Mouse (Mus musculus): ENCODE data around the gene Ripor2. TPM values are rescaled to one million over a fixed set of nuclear protein-coding genes. Genes with fewer than 3 reads are reported as not detected.

Ripor2 gene
- total and polyA plus RNA-seq, 3 experiments: 8.6 to 10.9 (median 9.3) TPM

DNA sequence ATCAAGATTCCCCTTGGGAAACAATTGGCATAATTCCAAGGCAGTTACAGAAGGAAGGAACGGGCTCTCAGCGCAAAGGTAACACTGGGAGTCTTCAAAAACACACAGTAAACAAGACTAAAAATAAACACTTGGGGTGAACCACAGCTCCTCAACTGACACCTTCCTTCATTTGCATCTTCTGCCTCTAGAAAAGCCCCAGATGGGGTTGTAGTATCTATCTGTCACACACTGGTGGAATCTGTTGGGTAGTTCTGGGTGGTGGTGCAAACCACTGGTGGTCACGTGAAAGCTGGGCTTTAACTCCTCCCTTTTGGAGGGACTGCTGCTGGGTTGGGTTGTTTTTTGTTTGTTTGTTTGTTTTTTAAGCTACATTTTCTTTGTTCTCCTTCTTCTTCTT lies 31.4 kb downstream of the Ripor2 start (continued):
- TF ChIP-seq MAZ (IDR thresholded peaks at IDR 0.05; ENCODE audit: low read depth, low read length): no peak
- TF ChIP-seq RCOR1 (conservative IDR thresholded peaks at IDR 0.05; ENCODE audit: low read depth, low read length): 0 out of 2 replicates have a peak, but pooled peaks have one; percentile 56
- TF ChIP-seq EP300 (IDR thresholded peaks at IDR 0.05; ENCODE audit: low read length): peak; percentile 55
- TF ChIP-seq TCF12 (IDR thresholded peaks at IDR 0.05; ENCODE audit: low read depth, low read length): no peak
- peak; percentile 33; the same call in 1 of the 2 replicates for TF ChIP-seq MXI1 (IDR thresholded peaks at IDR 0.05; ENCODE audit: low read depth, low read length)
- no peak for TF ChIP-seq PAX5 (IDR thresholded peaks at IDR 0.05; ENCODE audit: low read length)
- no peak for TF ChIP-seq SMC3 (IDR thresholded peaks at IDR 0.05; ENCODE audit: low read depth, low read length)
- no peak for TF ChIP-seq ELF1 (IDR thresholded peaks at IDR 0.05; ENCODE audit: low read depth, low read length)
- no peak for TF ChIP-seq ZKSCAN1 (IDR thresholded peaks at IDR 0.05; ENCODE audit: borderline replicate concordance, low read depth, low read length)
- TF ChIP-seq SIN3A (IDR thresholded peaks at IDR 0.05; ENCODE audit: low read length): no peak
- no peak for TF ChIP-seq TBP (conservative IDR thresholded peaks at IDR 0.05; ENCODE audit: low read depth, low read length)

GRCm38 (mm10) chr13:24613927-24614780 lies 32.2 kb downstream of the Ripor2 start:
- Histone ChIP-seq H3K4me1 (ENCODE audit: control insufficient read depth in 1 of 2, insufficient read depth in 2 of 2) (peaks cover 19 to 86% of the 10 kb centered on the region in 2 experiments), H3K27ac (ENCODE audit: insufficient read depth, low read depth) (no peak overlapping the region), H3K79me2 (replicated peaks; ENCODE audit: control insufficient read depth, extremely low read depth, insufficient read depth, poor library complexity, severe bottlenecking) (no peaks in the 10 kb centered on the region), H3K4me2 (ENCODE audit: insufficient read depth, low read depth, poor library complexity, severe bottlenecking) (peak overlapping the region; percentile 78; the same call in 1 of the 2 replicates), H3K9ac (ENCODE audit: insufficient read depth, low read depth) (peak overlapping the region; percentile 37; the same call in 1 of the 2 replicates), H3K27me3 (replicated peaks) (no peaks in the 10 kb centered on the region), H3K4me3 (replicated peaks in 1 of 3; ENCODE audit: low read depth in 2 of 3, low read length in 2 of 3, poor library complexity in 1 of 3) (no peak overlapping the region), H3K9me3 (replicated peaks; ENCODE audit: low read length) (peaks cover 3% of the 10 kb centered on the region), H3K36me3 (replicated peaks in 1 of 2; ENCODE audit: control insufficient read depth in 1 of 2, insufficient read depth in 1 of 2, low read length in 1 of 2) (peaks cover 0 to 40% of the 10 kb centered on the region in 2 experiments)
- in situ Hi-C loops (cut with MboI; ENCODE audit: low pct_ligation_motif_present, low pct_unique_long_range_greater_than_20kb, low sequenced_read_pairs): no loop called here
- DNase-seq (ENCODE audit: extremely low read depth): no peak
- dilution Hi-C loops (cut with MboI; ENCODE audit: extremely low pct_ligation_motif_present, extremely low pct_unique_long_range_greater_than_20kb, low sequenced_read_pairs): no loop called here
- no peak for TF ChIP-seq MAX (IDR thresholded peaks at IDR 0.05; ENCODE audit: low read length)
- TF ChIP-seq UBTF (IDR thresholded peaks at IDR 0.05; ENCODE audit: low read depth, low read length): 0 out of 2 replicates have a peak, but pooled peaks have one; percentile 38
- TF ChIP-seq TCF12 (IDR thresholded peaks at IDR 0.05; ENCODE audit: low read depth, low read length): no peak
- peak; percentile 61 for TF ChIP-seq ELF1 (IDR thresholded peaks at IDR 0.05; ENCODE audit: low read depth, low read length)
- no peak for TF ChIP-seq POLR2A (IDR thresholded peaks at IDR 0.05; ENCODE audit: low read depth, low read length)
- 0 out of 2 replicates have a peak, but pooled peaks have one; percentile 18 for TF ChIP-seq IRF4 (IDR thresholded peaks at IDR 0.05; ENCODE audit: low read depth, low read length)
- 0 out of 2 replicates have a peak, but pooled peaks have one; percentile 6 for TF ChIP-seq JUND (conservative IDR thresholded peaks at IDR 0.05; ENCODE audit: low read depth, low read length)
- TF ChIP-seq MAFK (IDR thresholded peaks at IDR 0.05; ENCODE audit: insufficient replicate concordance, low read length): no peak
- no peak for TF ChIP-seq PAX5 (IDR thresholded peaks at IDR 0.05; ENCODE audit: low read length)
- peak; percentile 78 for TF ChIP-seq ZNF384 (IDR thresholded peaks at IDR 0.05; ENCODE audit: low read depth, low read length)
- TF ChIP-seq EP300 (IDR thresholded peaks at IDR 0.05; ENCODE audit: low read length): 0 out of 2 replicates have a peak, but pooled peaks have one; percentile 16
- no peak for TF ChIP-seq USF1 (IDR thresholded peaks at IDR 0.05; ENCODE audit: low read depth, low read length)
- TF ChIP-seq MYC (IDR thresholded peaks at IDR 0.05; ENCODE audit: low read depth, low read length): no peak
- no peak for TF ChIP-seq JUN (IDR thresholded peaks at IDR 0.05; ENCODE audit: insufficient read depth, low read depth, low read length)
